Mouse (Mus musculus): Measurements from ENCODE around the gene Trpc7.

GRCm38 (mm10) chr13:56795501-56795900, 100.3 kb downstream of the Trpc7 start:
- TF ChIP-seq CTCF (IDR thresholded peaks at IDR 0.05; ENCODE audit: control insufficient read depth, insufficient read depth, low read length) = no peak
- TF ChIP-seq POLR2A (IDR thresholded peaks at IDR 0.05; ENCODE audit: borderline replicate concordance, control insufficient read depth, low read depth, low read length) = no peak

Measured in bone marrow, adult 2 months (tissue).